Comparison of ENCODE assay signal across 29 mouse cellular contexts in the genomic region with DNA sequence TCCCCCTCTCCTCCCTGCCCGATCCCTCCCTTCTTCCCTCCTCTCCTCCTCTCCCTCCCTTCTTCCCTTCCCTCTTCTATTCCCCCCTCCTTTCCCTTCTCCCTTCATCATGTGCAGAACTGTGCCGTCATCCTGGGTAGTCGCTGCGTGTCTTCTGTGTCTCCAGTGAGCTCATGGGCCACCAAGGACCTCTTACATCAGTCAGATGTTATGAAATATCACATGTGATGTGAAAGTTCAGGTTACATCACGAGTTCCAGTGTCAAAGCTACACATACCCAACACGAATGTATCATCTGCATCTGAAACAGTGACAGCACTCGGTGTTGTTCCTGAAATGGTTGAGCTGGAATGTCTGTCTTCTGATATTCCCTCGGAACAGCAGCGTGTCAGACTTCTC. TPM values are rescaled to one million over a fixed set of nuclear protein-coding genes. Genes with fewer than 3 reads are reported as not detected.
DNase-seq lines count a peak whose midpoint lies in the region; ATAC-seq and TF ChIP-seq lines count a peak whose summit lies in the region.
"Had no signal": no experiment of that assay in that cellular context is flagged by ENCODE, and none has a peak within 500 bp of the region (broad histone marks: within the 10 kb centered on the region; RNA-seq: fewer than 3 reads in every experiment).

No protein-coding gene starts in this region.

- peak; percentile 56; the same call in 1 of the 2 replicates for ATAC-seq in liver, postnatal 0 days
- no peak for ATAC-seq in liver, embryonic 12.5 days
- ATAC-seq in megakaryocyte, adult 5-6 weeks (ENCODE audit: poor library complexity, severe bottlenecking): peak; percentile 88
- no peak for ATAC-seq in hindbrain, embryonic 16.5 days
- ATAC-seq: CD4-positive, CD25-positive, alpha-beta regulatory T cell, adult 4 months; forebrain, embryonic 14.5 days; forebrain, postnatal 0 days; hindbrain, postnatal 0 days; inflammation-experienced regulatory T-cells, adult 6 months; intestine, embryonic 16.5 days had no signal

- 0 out of 2 replicates have a peak, but pooled peaks cover 4% of the 10 kb centered on the region for H3K9me3 ChIP-seq in liver, postnatal 0 days (ENCODE audit: low read length)
- H3K9me3 ChIP-seq in liver, embryonic 12.5 days (replicated peaks): no peaks in the 10 kb centered on the region; the same call in 1 of the 2 replicates
- H3K9me3 ChIP-seq in hindbrain, embryonic 16.5 days (ENCODE audit: control insufficient read depth, low read length): no peaks in the 10 kb centered on the region; the same call in 1 of the 2 replicates
- H3K9me3 ChIP-seq: embryonic facial prominence, embryonic 12.5 days; embryonic facial prominence, embryonic 15.5 days; heart, embryonic 15.5 days had no signal

- H3K27ac ChIP-seq in liver, postnatal 0 days (ENCODE audit: low read depth): no peak overlapping the region
- no peak overlapping the region for H3K27ac ChIP-seq in liver, embryonic 12.5 days
- H3K27ac ChIP-seq in hindbrain, embryonic 16.5 days (ENCODE audit: low read depth, low read length): no peak overlapping the region
- H3K27ac ChIP-seq: embryonic facial prominence, embryonic 12.5 days; embryonic facial prominence, embryonic 15.5 days; heart, adult 2 months; hindbrain, embryonic 10.5 days; hindbrain, embryonic 13.5 days; hindbrain, postnatal 0 days had no signal

- no peaks in the 10 kb centered on the region for H3K4me1 ChIP-seq in liver, postnatal 0 days (ENCODE audit: insufficient read depth)
- 0 out of 2 replicates have a peak, but pooled peaks cover 5% of the 10 kb centered on the region for H3K4me1 ChIP-seq in liver, embryonic 12.5 days
- no peaks in the 10 kb centered on the region for H3K4me1 ChIP-seq in hindbrain, embryonic 16.5 days (ENCODE audit: control insufficient read depth, insufficient read depth, low read depth, low read length)
- H3K4me1 ChIP-seq: embryonic facial prominence, embryonic 12.5 days; embryonic facial prominence, embryonic 15.5 days; hindbrain, embryonic 10.5 days; hindbrain, embryonic 13.5 days had no signal

- DNase-seq in heart, adult 11 months: peak; percentile 69
- DNase-seq in heart, adult 18-20 months: no peak
- no peak for DNase-seq in liver, postnatal 0 days
- no peak for DNase-seq in left cerebral cortex, adult 9 months (ENCODE audit: low spot score in 2 of 2)
- DNase-seq: adrenal gland, adult 2 months; adrenal gland, postnatal 25 days; cerebellum, adult 11 months; cerebellum, adult 2 months; cerebellum, adult 9-11 months; cerebellum, postnatal 25 days; forebrain, postnatal 0 days; gastrocnemius, postnatal 25 days; heart, adult 2 months; heart, postnatal 10 days; heart, postnatal 36 days had no signal

- no peak overlapping the region for H3K4me2 ChIP-seq in liver, postnatal 0 days (ENCODE audit: low read depth, low read length)
- no peak overlapping the region for H3K4me2 ChIP-seq in liver, embryonic 12.5 days
- H3K4me2 ChIP-seq in hindbrain, embryonic 16.5 days (ENCODE audit: low read length): no peak overlapping the region
- H3K4me2 ChIP-seq: embryonic facial prominence, embryonic 12.5 days; embryonic facial prominence, embryonic 15.5 days; heart, embryonic 12.5 days; heart, embryonic 15.5 days; hindbrain, embryonic 13.5 days had no signal

- 72% methylated on average over 9 of the region's 9 CpGs for WGBS in liver, postnatal 0 days (ENCODE audit: insufficient replicate concordance)
- WGBS in liver, embryonic 12.5 days (ENCODE audit: insufficient replicate concordance): 73% methylated on average over 9 of the region's 9 CpGs
- 84% methylated on average over 9 of the region's 9 CpGs for WGBS in hindbrain, embryonic 16.5 days

- TF ChIP-seq EP300 in liver, postnatal 0 days (IDR thresholded peaks at IDR 0.05; ENCODE audit: low read depth): no peak

- H3K27me3 ChIP-seq in liver, postnatal 0 days (ENCODE audit: insufficient read depth, low read length): no peaks in the 10 kb centered on the region
- peaks cover 7% of the 10 kb centered on the region for H3K27me3 ChIP-seq in liver, embryonic 12.5 days (replicated peaks)
- H3K27me3 ChIP-seq in hindbrain, embryonic 16.5 days (replicated peaks; ENCODE audit: control insufficient read depth, insufficient read depth, low read length): no peaks in the 10 kb centered on the region
- H3K27me3 ChIP-seq: embryonic facial prominence, embryonic 12.5 days; embryonic facial prominence, embryonic 15.5 days; heart, embryonic 12.5 days; heart, embryonic 15.5 days; hindbrain, embryonic 13.5 days had no signal

- H3K36me3 ChIP-seq in liver, postnatal 0 days (replicated peaks; ENCODE audit: insufficient read depth, low read length): no peaks in the 10 kb centered on the region
- no peaks in the 10 kb centered on the region for H3K36me3 ChIP-seq in liver, embryonic 12.5 days
- no peaks in the 10 kb centered on the region for H3K36me3 ChIP-seq in hindbrain, embryonic 16.5 days (ENCODE audit: control insufficient read depth, insufficient read depth, low read length)
- H3K36me3 ChIP-seq: embryonic facial prominence, embryonic 12.5 days; embryonic facial prominence, embryonic 15.5 days; heart, embryonic 12.5 days; heart, embryonic 15.5 days; hindbrain, embryonic 10.5 days; hindbrain, embryonic 13.5 days had no signal

- no peak overlapping the region for H3K4me3 ChIP-seq in liver, postnatal 0 days (ENCODE audit: low read depth, low read length)
- no peak overlapping the region for H3K4me3 ChIP-seq in liver, embryonic 12.5 days
- H3K4me3 ChIP-seq in hindbrain, embryonic 16.5 days (ENCODE audit: low read length): no peak overlapping the region
- H3K4me3 ChIP-seq: embryonic facial prominence, embryonic 12.5 days; embryonic facial prominence, embryonic 15.5 days; heart, adult 2 months; heart, embryonic 12.5 days; heart, embryonic 15.5 days; hindbrain, embryonic 10.5 days; hindbrain, embryonic 13.5 days had no signal

- TF ChIP-seq CTCF in liver, postnatal 0 days (IDR thresholded peaks at IDR 0.05; ENCODE audit: low read depth): no peak

- no peak overlapping the region for H3K9ac ChIP-seq in liver, postnatal 0 days (replicated peaks)
- H3K9ac ChIP-seq in liver, embryonic 12.5 days: no peak overlapping the region
- H3K9ac ChIP-seq in hindbrain, embryonic 16.5 days (ENCODE audit: low read depth, low read length): no peak overlapping the region
- H3K9ac ChIP-seq: embryonic facial prominence, embryonic 12.5 days; embryonic facial prominence, embryonic 15.5 days; forebrain, postnatal 0 days; heart, embryonic 12.5 days; heart, embryonic 15.5 days; hindbrain, embryonic 13.5 days had no signal

RNA-seq across cellular contexts. Expression of gene Myl4, which starts 14.7 kb away (rescaled TPM):
- 100 to 1,000 TPM; 660 to 761 TPM for total RNA-seq in heart, adult 18-20 months (2021)
- 8.1 and 8.3 TPM in 2 replicates for polyA plus RNA-seq in liver, postnatal 0 days (2015; fragmentation: Nextera tagmentation; extraction: Ambion mirVana)
- polyA plus RNA-seq in liver, embryonic 12.5 days (2016; fragmentation: Nextera tagmentation; extraction: Ambion mirVana): 1.5 and 3.5 TPM in 2 replicates
- total RNA-seq in megakaryocyte, adult 5-6 weeks (2015): 0.11 TPM in 1 of 2 replicates, not detected in the other
- total RNA-seq in megakaryocyte, adult 5-6 weeks (2017): 0.08 TPM in 1 of 2 replicates, not detected in the other
- 4.2 and 12.2 TPM in 2 replicates for polyA plus RNA-seq in hindbrain, embryonic 16.5 days (2015; fragmentation: Nextera tagmentation; extraction: Ambion mirVana)

RNA-seq across cellular contexts. Expression of gene Cdc27, which starts 14.8 kb away (rescaled TPM):
- 10 to 100 TPM; 23.4 to 28.8 TPM for total RNA-seq in heart, adult 18-20 months (2021)
- polyA plus RNA-seq in liver, postnatal 0 days (2015; fragmentation: Nextera tagmentation; extraction: Ambion mirVana): 12.3 and 13.8 TPM in 2 replicates
- polyA plus RNA-seq in liver, embryonic 12.5 days (2016; fragmentation: Nextera tagmentation; extraction: Ambion mirVana): 32.2 and 33.1 TPM in 2 replicates
- 49.4 and 51.3 TPM in 2 replicates for total RNA-seq in megakaryocyte, adult 5-6 weeks (2015)
- total RNA-seq in megakaryocyte, adult 5-6 weeks (2017): 45.1 and 52.1 TPM in 2 replicates
- polyA plus RNA-seq in hindbrain, embryonic 16.5 days (2015; fragmentation: Nextera tagmentation; extraction: Ambion mirVana): 31.4 and 38.4 TPM in 2 replicates

RNA-seq across cellular contexts. Expression of gene Itgb3, which starts 42.6 kb away (rescaled TPM):
- 1 to 10 TPM; 3.6 to 4.5 TPM for total RNA-seq in heart, adult 18-20 months (2021)
- polyA plus RNA-seq in liver, postnatal 0 days (2015; fragmentation: Nextera tagmentation; extraction: Ambion mirVana): 13.6 and 16.0 TPM in 2 replicates
- polyA plus RNA-seq in liver, embryonic 12.5 days (2016; fragmentation: Nextera tagmentation; extraction: Ambion mirVana): 33.1 and 36.4 TPM in 2 replicates
- total RNA-seq in megakaryocyte, adult 5-6 weeks (2015): 7.1 and 8.6 TPM in 2 replicates
- 20.6 and 23.8 TPM in 2 replicates for total RNA-seq in megakaryocyte, adult 5-6 weeks (2017)
- 1.6 and 1.9 TPM in 2 replicates for polyA plus RNA-seq in hindbrain, embryonic 16.5 days (2015; fragmentation: Nextera tagmentation; extraction: Ambion mirVana)

Comparison
In these comparisons a context has a peak if more than half of its experiments do, and no peak if none do; other contexts are left out.
1. ATAC-seq: peak in liver, postnatal 0 days (single experiment) and megakaryocyte, adult 5-6 weeks (single experiment); none in liver, embryonic 12.5 days (single experiment) and hindbrain, embryonic 16.5 days (single experiment).